Mouse (Mus musculus): ENCODE measurements around the gene Plekha7. TPM values are rescaled to one million over a fixed set of nuclear protein-coding genes. Genes with fewer than 3 reads are reported as not detected.

The Plekha7 gene
- polyA plus RNA-seq, 1 experiment from 2014 or later: 9.5 TPM

GRCm38 (mm10) chr7:116244302-116245165 lies 63.6 kb downstream of the Plekha7 start:
- DNase-seq: peak; percentile 57
- no peaks in the 10 kb centered on the region for H3K36me3 ChIP-seq (ENCODE audit: insufficient read depth)
- ATAC-seq (ENCODE audit: insufficient read depth): no peak
- H3K27ac ChIP-seq (ENCODE audit: low read depth): no peak overlapping the region
- peak; percentile 48 for TF ChIP-seq CTCF (IDR thresholded peaks at IDR 0.05; ENCODE audit: low read depth)
- WGBS: 31% methylated on average over 7 of the region's 7 CpGs
- H3K4me3 ChIP-seq (ENCODE audit: low read depth, low read length): no peak overlapping the region
- peaks cover 11% of the 10 kb centered on the region; the same call in 1 of the 2 replicates for H3K4me1 ChIP-seq (ENCODE audit: insufficient read depth)
- no peak overlapping the region for H3K4me2 ChIP-seq
- H3K27me3 ChIP-seq (ENCODE audit: insufficient read depth, low read length): no peaks in the 10 kb centered on the region
- H3K9ac ChIP-seq: no peak overlapping the region
- no peaks in the 10 kb centered on the region for H3K9me3 ChIP-seq (ENCODE audit: low read depth, low read length)

- 80% methylated on average over 3 of the region's 3 CpGs for WGBS
- TF ChIP-seq CTCF (IDR thresholded peaks at IDR 0.05; ENCODE audit: low read depth): no peak
- peaks cover 15% of the 10 kb centered on the region; the same call in 1 of the 2 replicates for H3K4me1 ChIP-seq (ENCODE audit: insufficient read depth)
Measured at GRCm38 (mm10) chr7:116242810-116243209, 65.4 kb downstream of the Plekha7 start.

GRCm38 (mm10) chr7:116241601-116242000 lies 66.6 kb downstream of the Plekha7 start:
- no peak for ATAC-seq (ENCODE audit: insufficient read depth)
- WGBS: 22% methylated on average over 7 of the region's 7 CpGs

More at GRCm38 (mm10) chr7:116242810-116243209, 65.4 kb downstream of the Plekha7 start:
- H3K27ac ChIP-seq (ENCODE audit: low read depth): no peak overlapping the region
- DNase-seq (no peak), ATAC-seq (ENCODE audit: insufficient read depth) (no peak)
- no peaks in the 10 kb centered on the region for H3K36me3 ChIP-seq (ENCODE audit: insufficient read depth)
- H3K4me3 ChIP-seq (ENCODE audit: low read depth, low read length): no peak overlapping the region
- no peak overlapping the region for H3K4me2 ChIP-seq
- H3K27me3 ChIP-seq (ENCODE audit: insufficient read depth, low read length): peaks cover 5% of the 10 kb centered on the region; the same call in 1 of the 2 replicates
- H3K9ac ChIP-seq: no peak overlapping the region
- H3K9me3 ChIP-seq (ENCODE audit: low read depth, low read length): no peaks in the 10 kb centered on the region

GRCm38 (mm10) chr7:116240791-116241474 lies 67.2 kb downstream of the Plekha7 start:
- Histone ChIP-seq H3K9ac (no peak overlapping the region), H3K9me3 (ENCODE audit: low read depth, low read length) (no peaks in the 10 kb centered on the region), H3K4me2 (no peak overlapping the region; the same call in 1 of the 2 replicates), H3K36me3 (ENCODE audit: insufficient read depth) (no peaks in the 10 kb centered on the region), H3K4me3 (ENCODE audit: low read depth, low read length) (no peak overlapping the region), H3K27ac (ENCODE audit: low read depth) (no peak overlapping the region), H3K27me3 (ENCODE audit: insufficient read depth, low read length) (peaks cover 15% of the 10 kb centered on the region), H3K4me1 (ENCODE audit: insufficient read depth) (peaks cover 30% of the 10 kb centered on the region; the same call in 1 of the 2 replicates)
- WGBS: 68% methylated on average over 12 of the region's 12 CpGs
- no peak for ATAC-seq (ENCODE audit: insufficient read depth)
- no peak for TF ChIP-seq CTCF (IDR thresholded peaks at IDR 0.05; ENCODE audit: low read depth)
- DNase-seq: no peak

More at GRCm38 (mm10) chr7:116241601-116242000, 66.6 kb downstream of the Plekha7 start:
- Histone ChIP-seq H3K36me3 (ENCODE audit: insufficient read depth) (no peaks in the 10 kb centered on the region), H3K27ac (ENCODE audit: low read depth) (no peak overlapping the region), H3K4me3 (ENCODE audit: low read depth, low read length) (no peak overlapping the region), H3K4me1 (ENCODE audit: insufficient read depth) (peaks cover 25% of the 10 kb centered on the region; the same call in 1 of the 2 replicates), H3K4me2 (peak overlapping the region; percentile 33; the same call in 1 of the 2 replicates), H3K9ac (no peak overlapping the region), H3K9me3 (ENCODE audit: low read depth, low read length) (no peaks in the 10 kb centered on the region), H3K27me3 (ENCODE audit: insufficient read depth, low read length) (peaks cover 15% of the 10 kb centered on the region)
- DNase-seq: peak; percentile 66
- no peak for TF ChIP-seq CTCF (IDR thresholded peaks at IDR 0.05; ENCODE audit: low read depth)

GRCm38 (mm10) chr7:116240353-116240752 lies 67.8 kb downstream of the Plekha7 start:
- H3K27ac ChIP-seq (ENCODE audit: low read depth): no peak overlapping the region
- DNase-seq (no peak), ATAC-seq (ENCODE audit: insufficient read depth) (no peak)
- peaks cover 15% of the 10 kb centered on the region for H3K27me3 ChIP-seq (ENCODE audit: insufficient read depth, low read length)
- H3K9me3 ChIP-seq (ENCODE audit: low read depth, low read length): no peaks in the 10 kb centered on the region
- H3K9ac ChIP-seq: no peak overlapping the region
- TF ChIP-seq CTCF (IDR thresholded peaks at IDR 0.05; ENCODE audit: low read depth): no peak
- 59% methylated on average over 4 of the region's 4 CpGs for WGBS
- no peaks in the 10 kb centered on the region for H3K36me3 ChIP-seq (ENCODE audit: insufficient read depth)
- H3K4me2 ChIP-seq: no peak overlapping the region
- peaks cover 34% of the 10 kb centered on the region; the same call in 1 of the 2 replicates for H3K4me1 ChIP-seq (ENCODE audit: insufficient read depth)
- H3K4me3 ChIP-seq (ENCODE audit: low read depth, low read length): no peak overlapping the region

GRCm38 (mm10) chr7:116238320-116238719 lies 69.9 kb downstream of the Plekha7 start:
- Histone ChIP-seq H3K9ac (no peak overlapping the region), H3K4me1 (ENCODE audit: insufficient read depth) (peaks cover 36% of the 10 kb centered on the region; the same call in 1 of the 2 replicates), H3K36me3 (ENCODE audit: insufficient read depth) (no peaks in the 10 kb centered on the region), H3K27me3 (ENCODE audit: insufficient read depth, low read length) (peaks cover 15% of the 10 kb centered on the region), H3K9me3 (ENCODE audit: low read depth, low read length) (no peaks in the 10 kb centered on the region), H3K27ac (ENCODE audit: low read depth) (no peak overlapping the region), H3K4me3 (ENCODE audit: low read depth, low read length) (no peak overlapping the region; the same call in 1 of the 2 replicates), H3K4me2 (no peak overlapping the region; the same call in 1 of the 2 replicates)
- no peak for TF ChIP-seq CTCF (IDR thresholded peaks at IDR 0.05; ENCODE audit: low read depth)
- ATAC-seq (ENCODE audit: insufficient read depth): no peak
- no peak for DNase-seq
- WGBS: 70% methylated on average over 4 of the region's 4 CpGs

Data from lung, embryonic 14.5 days (tissue).